Mouse (Mus musculus): ENCODE data around the gene Ppif. TPM values are rescaled to one million over a fixed set of nuclear protein-coding genes. Genes with fewer than 3 reads are reported as not detected.

Gene Ppif
- 28.7 and 29.7 TPM in 2 replicates for polyA plus RNA-seq (2016; fragmentation: Nextera tagmentation; extraction: Ambion mirVana)

- H3K4me2 ChIP-seq (replicated peaks), result peak within 1 kb of the TSS; percentile 96
- no peaks in the 10 kb centered on the region for H3K9me3 ChIP-seq
- H3K9ac ChIP-seq (replicated peaks), result peak within 1 kb of the TSS; percentile 87
- H3K36me3 ChIP-seq, result peaks cover 26% of the 10 kb centered on the region
- peak within 1 kb of the TSS; percentile 61; the same call in 1 of the 2 replicates for H3K27ac ChIP-seq (replicated peaks)
- H3K4me1 ChIP-seq, result peaks cover 22% of the 10 kb centered on the region
- under 1% methylated on average over 70 of the region's 70 CpGs for WGBS
- no peaks in the 10 kb centered on the region for H3K27me3 ChIP-seq
- peak; percentile 92 for ATAC-seq (ENCODE audit: low FRiP score, low read depth)
- H3K4me3 ChIP-seq, result peak within 1 kb of the TSS; percentile 92
These were observed at the start of gene Ppif for GRCm38 (mm10) chr14:25693888-25694568. TSS of gene Ppif (plus strand) at chr14:25694154.

GRCm38 (mm10) chr14:25645717-25646116, 48.2 kb upstream of the Ppif start:
- Histone ChIP-seq H3K4me3 (no peak overlapping the region), H3K9ac (replicated peaks) (no peak overlapping the region), H3K27me3 (no peaks in the 10 kb centered on the region), H3K4me1 (no peaks in the 10 kb centered on the region), H3K9me3 (no peaks in the 10 kb centered on the region), H3K36me3 (peaks cover 91% of the 10 kb centered on the region), H3K4me2 (replicated peaks) (no peak overlapping the region), H3K27ac (replicated peaks) (0 out of 2 replicates have a peak overlapping the region, but pooled peaks have one; percentile 4)
- 92% methylated on average over 9 of the region's 9 CpGs for WGBS
- ATAC-seq (ENCODE audit: low FRiP score, low read depth), result no peak

DNA sequence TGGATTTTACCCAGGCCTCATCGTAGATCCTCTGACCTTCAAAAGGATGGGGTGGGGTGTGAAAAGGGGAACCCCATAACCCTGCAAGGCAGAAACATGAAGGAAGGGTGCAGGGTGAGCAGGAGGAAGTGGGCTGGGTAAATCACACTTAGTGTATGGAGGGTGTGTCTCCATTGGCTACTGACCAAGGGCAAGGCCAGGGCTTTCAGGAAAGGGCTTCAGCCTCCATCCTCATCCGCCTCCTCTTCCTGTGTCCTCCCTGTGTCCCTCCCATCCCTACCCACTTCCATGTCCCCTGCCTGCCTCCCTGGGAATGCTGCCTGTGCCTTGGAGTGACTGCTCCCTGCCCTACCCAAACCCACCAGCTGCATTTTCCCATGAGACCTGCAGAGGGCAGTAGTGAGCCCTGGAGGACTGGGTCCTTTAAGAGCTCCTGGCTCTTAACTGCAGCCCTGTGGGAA, 47.8 kb upstream of the Ppif start:
- WGBS, result 78% methylated on average over 2 of the region's 2 CpGs
- Histone ChIP-seq H3K4me3 (no peak overlapping the region), H3K36me3 (peaks cover 96% of the 10 kb centered on the region), H3K27ac (replicated peaks) (no peak overlapping the region), H3K4me2 (replicated peaks) (no peak overlapping the region), H3K9ac (replicated peaks) (no peak overlapping the region), H3K27me3 (no peaks in the 10 kb centered on the region), H3K4me1 (no peaks in the 10 kb centered on the region), H3K9me3 (no peaks in the 10 kb centered on the region)
- ATAC-seq (ENCODE audit: low FRiP score, low read depth), result peak; percentile 31; the same call in 1 of the 2 replicates

GRCm38 (mm10) chr14:25651131-25651530, 42.8 kb upstream of the Ppif start:
- Histone ChIP-seq H3K36me3 (peaks cover 100% of the 10 kb centered on the region), H3K9me3 (no peaks in the 10 kb centered on the region), H3K9ac (replicated peaks) (no peak overlapping the region), H3K27ac (replicated peaks) (no peak overlapping the region), H3K4me1 (no peaks in the 10 kb centered on the region), H3K27me3 (no peaks in the 10 kb centered on the region), H3K4me3 (no peak overlapping the region), H3K4me2 (replicated peaks) (no peak overlapping the region)
- 95% methylated on average over 4 of the region's 4 CpGs for WGBS
- no peak for ATAC-seq (ENCODE audit: low FRiP score, low read depth)

DNA sequence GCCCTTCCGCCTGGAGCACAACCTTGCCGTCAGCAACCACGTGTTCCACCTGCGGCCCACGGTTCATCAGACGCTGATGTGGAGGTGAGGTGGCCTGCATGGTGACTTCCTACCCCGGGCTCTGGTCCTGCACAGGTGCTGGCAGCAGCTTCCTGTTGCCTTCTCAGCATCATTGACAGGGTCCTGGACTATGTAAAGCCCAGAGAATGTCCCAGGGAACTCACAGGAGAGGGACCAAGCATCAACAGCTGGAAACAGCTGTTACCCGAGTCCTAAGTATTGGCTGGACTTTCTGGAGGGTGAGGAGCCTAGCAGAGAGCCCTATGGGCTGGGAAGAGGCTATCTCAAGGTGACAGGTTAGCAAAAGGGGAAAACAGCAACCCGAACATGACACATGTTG, 42.0 kb upstream of the Ppif start:
- H3K27me3 ChIP-seq, result no peaks in the 10 kb centered on the region
- H3K27ac ChIP-seq (replicated peaks), result no peak overlapping the region
- H3K36me3 ChIP-seq, result peaks cover 100% of the 10 kb centered on the region
- no peak for ATAC-seq (ENCODE audit: low FRiP score, low read depth)
- no peak overlapping the region for H3K4me2 ChIP-seq (replicated peaks)
- no peaks in the 10 kb centered on the region for H3K4me1 ChIP-seq
- no peak overlapping the region for H3K9ac ChIP-seq (replicated peaks)
- WGBS, result 93% methylated on average over 9 of the region's 9 CpGs
- no peaks in the 10 kb centered on the region for H3K9me3 ChIP-seq
- H3K4me3 ChIP-seq, result no peak overlapping the region

GRCm38 (mm10) chr14:25654401-25655197, 39.4 kb upstream of the Ppif start:
- Histone ChIP-seq H3K36me3 (peaks cover 100% of the 10 kb centered on the region), H3K4me2 (replicated peaks) (no peak overlapping the region), H3K9me3 (no peaks in the 10 kb centered on the region), H3K9ac (replicated peaks) (no peak overlapping the region), H3K27me3 (no peaks in the 10 kb centered on the region), H3K4me3 (no peak overlapping the region), H3K4me1 (no peaks in the 10 kb centered on the region), H3K27ac (replicated peaks) (0 out of 2 replicates have a peak overlapping the region, but pooled peaks have one; percentile 12)
- 94% methylated on average over 14 of the region's 14 CpGs for WGBS
- ATAC-seq (ENCODE audit: low FRiP score, low read depth), result no peak

DNA sequence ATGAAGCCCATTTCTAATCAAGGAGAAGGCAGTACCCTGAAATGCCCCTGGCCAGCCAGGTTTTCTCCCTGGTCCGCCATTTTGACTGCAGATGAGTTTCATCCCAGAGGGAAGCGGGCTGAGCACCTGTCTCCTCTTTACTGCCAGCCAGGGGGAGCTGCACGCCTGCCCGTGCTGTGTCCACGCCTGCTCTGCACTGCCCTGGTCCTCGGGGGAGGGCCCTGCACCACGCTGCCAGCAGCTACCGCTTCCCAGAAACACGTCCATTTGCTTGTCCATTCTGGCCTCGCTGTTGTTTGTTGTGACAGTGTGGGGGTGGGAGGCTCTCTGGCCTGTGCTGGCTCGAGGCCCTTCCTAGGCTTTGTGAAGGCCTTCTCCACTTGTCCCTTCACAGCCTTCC, 33.3 kb upstream of the Ppif start:
- no peak for ATAC-seq (ENCODE audit: low FRiP score, low read depth)
- Histone ChIP-seq H3K9ac (replicated peaks) (no peak overlapping the region), H3K4me3 (no peak overlapping the region), H3K36me3 (peaks cover 98% of the 10 kb centered on the region), H3K27me3 (no peaks in the 10 kb centered on the region), H3K4me1 (no peaks in the 10 kb centered on the region), H3K4me2 (replicated peaks) (no peak overlapping the region), H3K9me3 (no peaks in the 10 kb centered on the region), H3K27ac (replicated peaks) (peak overlapping the region; percentile 0; the same call in 1 of the 2 replicates)
- WGBS, result 74% methylated on average over 11 of the region's 11 CpGs

DNA sequence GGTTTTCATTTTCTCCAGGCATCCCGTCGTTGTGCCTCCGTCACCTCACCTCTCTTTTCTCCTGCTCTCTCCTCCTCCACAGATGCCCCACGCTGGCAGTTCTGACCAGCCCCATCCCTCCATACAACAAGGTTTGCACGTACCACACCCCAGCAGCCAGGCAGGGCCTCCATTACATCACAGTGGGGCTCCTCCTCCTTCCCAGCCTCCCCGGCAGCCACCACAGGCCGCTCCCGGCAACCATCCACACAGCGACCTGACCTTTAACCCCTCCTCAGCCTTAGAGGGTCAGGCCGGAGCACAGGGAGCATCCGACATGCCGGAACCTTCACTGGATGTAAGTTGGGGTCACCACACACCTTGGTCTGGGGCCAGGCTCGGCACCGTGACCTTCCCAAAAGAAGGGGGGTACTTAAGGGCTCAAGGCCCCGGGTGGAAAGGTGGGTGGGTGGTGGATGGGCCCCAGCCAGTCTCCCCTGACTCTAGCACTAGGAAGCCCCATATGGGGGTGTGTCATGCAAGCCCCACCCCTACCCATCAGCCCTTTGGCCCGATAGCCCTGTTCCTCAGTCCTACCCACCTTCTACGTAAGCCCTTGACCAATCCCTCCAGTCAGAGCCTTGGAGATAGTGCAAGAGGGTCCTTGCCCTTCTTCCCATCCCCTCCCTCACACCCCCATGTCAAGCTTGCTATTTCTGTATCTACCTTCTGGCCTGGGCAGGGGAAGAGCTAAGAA, 32.6 kb upstream of the Ppif start:
- WGBS, result 77% methylated on average over 17 of the region's 17 CpGs
- Histone ChIP-seq H3K27ac (replicated peaks) (0 out of 2 replicates have a peak overlapping the region, but pooled peaks have one; percentile 0), H3K4me2 (replicated peaks) (no peak overlapping the region), H3K4me3 (no peak overlapping the region), H3K36me3 (peaks cover 98% of the 10 kb centered on the region), H3K4me1 (no peaks in the 10 kb centered on the region), H3K9me3 (no peaks in the 10 kb centered on the region), H3K9ac (replicated peaks) (no peak overlapping the region), H3K27me3 (no peaks in the 10 kb centered on the region)
- ATAC-seq (ENCODE audit: low FRiP score, low read depth), result no peak

DNA sequence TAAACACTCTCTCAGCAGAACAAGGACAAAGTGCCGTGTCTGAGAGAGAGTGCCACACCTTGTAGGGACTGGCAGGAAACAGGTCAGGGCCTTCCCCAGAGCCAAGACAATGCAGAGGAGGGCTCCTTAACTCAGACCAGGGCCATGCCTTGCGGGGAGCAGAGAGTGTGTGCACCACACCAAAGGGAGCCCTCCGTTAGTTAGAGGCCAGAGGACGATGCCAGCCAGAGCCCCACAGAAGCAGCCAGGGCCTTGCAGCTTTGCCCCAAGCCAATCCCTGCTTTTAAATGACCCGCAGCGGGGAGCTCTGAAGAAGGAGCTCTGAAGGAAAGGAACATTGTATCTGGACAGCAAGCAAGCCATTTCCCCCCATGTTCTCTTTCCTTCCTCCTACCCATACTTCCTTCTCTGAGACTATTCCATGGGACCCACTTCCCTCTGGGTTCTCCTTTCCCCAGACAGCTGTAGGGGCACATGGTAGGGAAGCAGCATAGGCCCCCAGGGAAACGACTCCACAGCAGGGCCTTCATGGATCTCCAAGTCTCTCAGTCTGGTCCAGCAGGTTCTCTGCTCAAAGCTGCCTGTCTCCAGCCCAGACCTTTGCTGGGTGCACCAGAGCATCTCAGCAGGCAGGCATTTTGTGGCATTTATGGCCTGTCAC, 30.2 kb upstream of the Ppif start:
- no peaks in the 10 kb centered on the region for H3K9me3 ChIP-seq
- H3K4me3 ChIP-seq, result no peak overlapping the region
- no peaks in the 10 kb centered on the region for H3K4me1 ChIP-seq
- no peak overlapping the region for H3K4me2 ChIP-seq (replicated peaks)
- ATAC-seq (ENCODE audit: low FRiP score, low read depth), result no peak
- peak overlapping the region; percentile 24; the same call in 1 of the 2 replicates for H3K9ac ChIP-seq (replicated peaks)
- peak overlapping the region; percentile 52 for H3K27ac ChIP-seq (replicated peaks)
- 83% methylated on average over 7 of the region's 7 CpGs for WGBS
- no peaks in the 10 kb centered on the region for H3K27me3 ChIP-seq
- H3K36me3 ChIP-seq, result peaks cover 83% of the 10 kb centered on the region

DNA sequence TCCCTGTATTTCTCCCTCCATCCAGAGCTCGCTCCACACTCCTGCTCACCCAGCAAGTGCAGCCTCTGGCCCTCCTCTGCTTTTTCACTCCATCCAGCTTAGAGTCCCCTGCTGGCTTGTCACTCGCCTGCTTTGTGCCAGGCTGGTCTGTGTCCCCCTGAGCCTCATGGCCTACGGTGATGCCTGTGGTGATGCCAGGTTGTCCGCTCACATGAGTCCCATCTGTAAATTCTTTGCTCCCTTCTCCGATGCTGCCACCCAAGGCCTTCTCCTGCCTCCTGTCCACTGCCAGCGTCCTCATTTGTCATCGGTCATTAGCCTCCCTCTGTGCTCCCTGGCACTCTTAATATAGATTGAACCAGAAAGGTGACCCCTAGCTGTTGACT, 29.7 kb upstream of the Ppif start:
- no peak overlapping the region for H3K4me3 ChIP-seq
- no peaks in the 10 kb centered on the region for H3K9me3 ChIP-seq
- no peaks in the 10 kb centered on the region for H3K4me1 ChIP-seq
- H3K9ac ChIP-seq (replicated peaks), result no peak overlapping the region
- peaks cover 77% of the 10 kb centered on the region for H3K36me3 ChIP-seq
- no peaks in the 10 kb centered on the region for H3K27me3 ChIP-seq
- no peak for ATAC-seq (ENCODE audit: low FRiP score, low read depth)
- peak overlapping the region; percentile 30; the same call in 1 of the 2 replicates for H3K27ac ChIP-seq (replicated peaks)
- H3K4me2 ChIP-seq (replicated peaks), result no peak overlapping the region
- WGBS, result 78% methylated on average over 7 of the region's 7 CpGs

- no peaks in the 10 kb centered on the region for H3K27me3 ChIP-seq
- 72% methylated on average over 19 of the region's 19 CpGs for WGBS
- ATAC-seq (ENCODE audit: low FRiP score, low read depth), result peak; percentile 20; the same call in 1 of the 2 replicates
- H3K4me3 ChIP-seq, result no peak overlapping the region
- H3K4me2 ChIP-seq (replicated peaks), result no peak overlapping the region
- H3K9ac ChIP-seq (replicated peaks), result no peak overlapping the region
- peaks cover 66% of the 10 kb centered on the region for H3K36me3 ChIP-seq
- H3K9me3 ChIP-seq, result no peaks in the 10 kb centered on the region
- H3K4me1 ChIP-seq, result no peaks in the 10 kb centered on the region
- peak overlapping the region; percentile 56; the same call in 1 of the 2 replicates for H3K27ac ChIP-seq (replicated peaks)
These were observed 28.5 kb upstream of the Ppif start for GRCm38 (mm10) chr14:25665314-25665970.

All from midbrain, embryonic 12.5 days (tissue).